Mouse (Mus musculus): ENCODE data around the gene Crk.

DNA sequence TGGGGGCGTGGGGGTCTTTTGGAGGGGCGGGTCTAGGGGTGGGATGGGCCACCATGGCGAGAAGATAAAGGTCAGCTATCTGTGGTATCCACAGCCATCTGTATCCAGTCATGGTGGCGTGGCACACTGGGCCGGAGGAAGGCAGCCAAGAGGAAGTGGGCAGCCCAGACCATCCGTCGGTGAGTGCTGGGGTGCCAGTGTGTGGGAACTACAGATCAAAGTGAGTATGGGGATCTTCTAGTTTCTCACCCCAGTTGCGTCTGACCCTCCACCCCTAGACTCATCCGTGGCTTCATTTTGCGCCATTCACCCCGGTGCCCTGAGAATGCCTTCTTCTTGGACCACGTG is 9.2 kb upstream of the Crk start:
- TF ChIP-seq POLR2A (IDR thresholded peaks at IDR 0.05; ENCODE audit: insufficient read depth, low read depth, low read length) (no peak), CTCF (IDR thresholded peaks at IDR 0.05; ENCODE audit: insufficient read depth, low read depth, low read length) (no peak)

Measured in olfactory bulb, adult 2 months (tissue).